Mouse (Mus musculus) cerebellum, adult 2 months (tissue): Measurements from ENCODE around the gene Rab21.

Experiments used
- CTCF ChIP-seq: fragments of 200-500 bp; IDR thresholded peaks from 2 replicates; pipeline ENCODE4 v1.5.1; 2011; ENCODE audit warnings: low read depth, mild to moderate bottlenecking, control low read depth, low read length, moderate library complexity, borderline replicate concordance; ENCODE audit not compliant: insufficient read depth
- POLR2A ChIP-seq: fragments of 200-500 bp; IDR thresholded peaks from 2 replicates; pipeline ENCODE4 v1.6.1; 2011; ENCODE audit warnings: low read length, control low read depth, borderline replicate concordance; ENCODE audit not compliant: insufficient read depth

- TF ChIP-seq POLR2A (no peak), CTCF (no peak)
Measured at GRCm38 (mm10) chr10:115293946-115294345, 21.4 kb downstream of the Rab21 start.
